8 mouse cellular contexts compared by ENCODE assay signal in the genomic region with DNA sequence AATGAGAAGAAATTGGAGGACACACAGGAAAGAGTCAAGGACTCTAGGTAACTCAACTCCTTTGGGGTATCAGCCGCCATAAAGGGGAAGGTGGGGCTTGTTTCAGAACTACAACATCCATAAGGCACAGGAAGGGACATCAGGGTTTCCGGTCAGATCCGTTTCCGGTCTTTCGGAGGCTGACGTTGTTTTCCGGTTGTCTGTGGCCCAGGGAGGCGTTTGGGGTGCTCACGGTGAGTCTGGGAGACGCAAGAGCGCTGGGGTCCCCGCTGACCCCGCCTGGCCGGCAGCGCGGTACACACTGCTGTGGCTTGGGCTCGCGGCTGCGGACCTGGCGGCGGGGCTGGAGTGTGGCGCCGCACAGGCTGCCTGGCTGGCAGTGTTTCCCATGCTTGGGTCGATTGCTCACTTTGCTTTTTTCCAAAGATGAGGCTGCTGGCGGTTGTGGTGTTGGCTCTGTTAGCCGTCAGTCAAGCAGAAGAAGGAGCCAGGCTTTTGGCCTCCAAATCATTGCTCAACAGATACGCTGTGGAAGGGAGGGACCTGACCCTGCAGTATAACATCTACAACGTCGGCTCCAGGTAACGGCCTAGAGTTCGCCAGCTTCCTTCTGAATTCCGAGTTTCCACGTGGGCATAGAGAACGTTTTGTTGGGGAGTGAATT. TPM values are rescaled to one million over a fixed set of nuclear protein-coding genes. Genes with fewer than 3 reads are reported as not detected.
DNase-seq lines count a peak whose midpoint lies in the region; ATAC-seq and TF ChIP-seq lines count a peak whose summit lies in the region.

No protein-coding gene starts in this region.

- peak overlapping the region; percentile 60; the same call in 1 of the 2 replicates for H3K27ac ChIP-seq in CH12.LX (ENCODE audit: insufficient read depth, low read depth)
- H3K27ac ChIP-seq in forebrain, embryonic 10.5 days, result peak overlapping the region; percentile 85
- H3K27ac ChIP-seq in heart, embryonic 15.5 days, result peak overlapping the region; percentile 70
- H3K27ac ChIP-seq in liver, embryonic 12.5 days, result peak overlapping the region; percentile 80
- peak overlapping the region; percentile 48; the same call in 1 of the 2 replicates for H3K27ac ChIP-seq in stomach, embryonic 14.5 days (ENCODE audit: low read length)

- peaks cover 20 to 29% of the 10 kb centered on the region in 2 experiments for H3K36me3 ChIP-seq in CH12.LX (replicated peaks in 1 of 2; ENCODE audit: control insufficient read depth in 1 of 2, insufficient read depth in 1 of 2, low read length in 1 of 2)
- H3K36me3 ChIP-seq in forebrain, embryonic 10.5 days (replicated peaks), result peaks cover 39% of the 10 kb centered on the region
- H3K36me3 ChIP-seq in heart, embryonic 15.5 days, result peaks cover 31% of the 10 kb centered on the region
- peaks cover 39% of the 10 kb centered on the region for H3K36me3 ChIP-seq in liver, embryonic 12.5 days
- H3K36me3 ChIP-seq in stomach, embryonic 14.5 days (ENCODE audit: control insufficient read depth, insufficient read depth, low read length), result peaks cover 26% of the 10 kb centered on the region

- peak; percentile 85 for DNase-seq in CH12.LX (ENCODE audit: extremely low read depth)
- DNase-seq in c-Kit-positive CD71-negative TER-119-negative erythroid progenitor cells, embryonic 14.5 days (ENCODE audit: low read depth), result peak; percentile 76
- DNase-seq in forebrain, embryonic 10.5 days (ENCODE audit: extremely low spot score, low spot score), result peak; percentile 85
- DNase-seq in kidney, postnatal 14 days, result peak; percentile 87
- DNase-seq in natural killer cell, adult 2 months (ENCODE audit: low spot score in 2 of 2), result peak; percentile 73 to 74

- peaks cover 6 to 24% of the 10 kb centered on the region in 2 experiments; a peak in 3 of 4 replicates for H3K4me1 ChIP-seq in CH12.LX (ENCODE audit: control insufficient read depth in 1 of 2, insufficient read depth in 2 of 2)
- peaks cover 21% of the 10 kb centered on the region for H3K4me1 ChIP-seq in forebrain, embryonic 10.5 days
- H3K4me1 ChIP-seq in heart, embryonic 15.5 days (replicated peaks), result peaks cover 12% of the 10 kb centered on the region
- peaks cover 22% of the 10 kb centered on the region for H3K4me1 ChIP-seq in liver, embryonic 12.5 days
- H3K4me1 ChIP-seq in stomach, embryonic 14.5 days (ENCODE audit: control insufficient read depth, insufficient read depth, low read length), result peaks cover 10% of the 10 kb centered on the region

- H3K4me2 ChIP-seq in CH12.LX (ENCODE audit: insufficient read depth, low read depth, poor library complexity, severe bottlenecking), result peak overlapping the region; percentile 96
- H3K4me2 ChIP-seq in heart, embryonic 15.5 days, result peak overlapping the region; percentile 73
- H3K4me2 ChIP-seq in liver, embryonic 12.5 days, result peak overlapping the region; percentile 81
- H3K4me2 ChIP-seq in stomach, embryonic 14.5 days (replicated peaks; ENCODE audit: low read depth, low read length), result peak overlapping the region; percentile 88

- peak overlapping the region; percentile 89 to 99 (median 99) for H3K4me3 ChIP-seq in CH12.LX (replicated peaks in 1 of 3; ENCODE audit: low read depth in 2 of 3, low read length in 2 of 3, poor library complexity in 1 of 3)
- H3K4me3 ChIP-seq in forebrain, embryonic 10.5 days, result peak overlapping the region; percentile 87
- H3K4me3 ChIP-seq in heart, embryonic 15.5 days, result peak overlapping the region; percentile 69
- peak overlapping the region; percentile 88 for H3K4me3 ChIP-seq in liver, embryonic 12.5 days
- peak overlapping the region; percentile 90 for H3K4me3 ChIP-seq in stomach, embryonic 14.5 days (ENCODE audit: low read depth, low read length)

- dilution Hi-C loops in CH12.LX (cut with MboI; ENCODE audit: extremely low pct_ligation_motif_present, extremely low pct_unique_long_range_greater_than_20kb, low sequenced_read_pairs), result no loop called here

- TF ChIP-seq RAD21 in CH12.LX (IDR thresholded peaks at IDR 0.05; ENCODE audit: low read depth, low read length), result no peak

- no peaks in the 10 kb centered on the region for H3K9me3 ChIP-seq in CH12.LX (replicated peaks; ENCODE audit: low read length)
- H3K9me3 ChIP-seq in forebrain, embryonic 10.5 days, result no peaks in the 10 kb centered on the region
- H3K9me3 ChIP-seq in heart, embryonic 15.5 days (replicated peaks), result no peaks in the 10 kb centered on the region
- H3K9me3 ChIP-seq in liver, embryonic 12.5 days (replicated peaks), result no peaks in the 10 kb centered on the region
- H3K9me3 ChIP-seq in stomach, embryonic 14.5 days (ENCODE audit: control insufficient read depth, low read depth, low read length), result no peaks in the 10 kb centered on the region

- no peak for TF ChIP-seq CTCF in CH12.LX (conservative IDR thresholded peaks at IDR 0.05 in 1 of 2, IDR thresholded peaks at IDR 0.05 in 1 of 2; ENCODE audit: low read depth in 2 of 2, low read length in 2 of 2)

- H3K9ac ChIP-seq in CH12.LX (ENCODE audit: insufficient read depth, low read depth), result peak overlapping the region; percentile 97
- H3K9ac ChIP-seq in heart, embryonic 15.5 days, result peak overlapping the region; percentile 81
- peak overlapping the region; percentile 92 for H3K9ac ChIP-seq in liver, embryonic 12.5 days
- peak overlapping the region; percentile 67 for H3K9ac ChIP-seq in stomach, embryonic 14.5 days (replicated peaks; ENCODE audit: low read depth, low read length)

- peak; percentile 68 for ATAC-seq in heart, embryonic 15.5 days (replicated peaks; ENCODE audit: insufficient number of reproducible peaks, insufficient read depth, low FRiP score, low read depth)
- ATAC-seq in liver, embryonic 12.5 days, result peak; percentile 89
- ATAC-seq in stomach, embryonic 14.5 days (ENCODE audit: insufficient number of reproducible peaks, insufficient read depth, low FRiP score, low read depth), result peak; percentile 75; the same call in 1 of the 2 replicates

- no peak for TF ChIP-seq EP300 in CH12.LX (IDR thresholded peaks at IDR 0.05; ENCODE audit: low read length)

- peak; percentile 86 for TF ChIP-seq POLR2A in CH12.LX (IDR thresholded peaks at IDR 0.05; ENCODE audit: low read depth, low read length)

- in situ Hi-C loops in CH12.LX (cut with MboI; ENCODE audit: low pct_ligation_motif_present, low pct_unique_long_range_greater_than_20kb, low sequenced_read_pairs), result no loop called here

- peaks cover 25% of the 10 kb centered on the region for H3K79me2 ChIP-seq in CH12.LX (replicated peaks; ENCODE audit: control insufficient read depth, extremely low read depth, insufficient read depth, poor library complexity, severe bottlenecking)

- H3K27me3 ChIP-seq in CH12.LX (replicated peaks), result no peaks in the 10 kb centered on the region
- H3K27me3 ChIP-seq in forebrain, embryonic 10.5 days (ENCODE audit: poor library complexity, severe bottlenecking), result no peaks in the 10 kb centered on the region
- H3K27me3 ChIP-seq in heart, embryonic 15.5 days, result no peaks in the 10 kb centered on the region
- H3K27me3 ChIP-seq in liver, embryonic 12.5 days (replicated peaks), result peaks cover 6% of the 10 kb centered on the region
- no peaks in the 10 kb centered on the region for H3K27me3 ChIP-seq in stomach, embryonic 14.5 days (ENCODE audit: control insufficient read depth, insufficient read depth, low read length)

- WGBS in forebrain, embryonic 10.5 days, result under 1% methylated on average over 34 of the region's 34 CpGs
- under 1% methylated on average over 34 of the region's 34 CpGs for WGBS in heart, embryonic 15.5 days
- under 1% methylated on average over 34 of the region's 34 CpGs for WGBS in liver, embryonic 12.5 days (ENCODE audit: insufficient replicate concordance)
- under 1% methylated on average over 34 of the region's 34 CpGs for WGBS in stomach, embryonic 14.5 days

RNA-seq across cellular contexts. Expression of a gene that starts 3.9 kb away (rescaled TPM):
- total RNA-seq in CH12.LX (2012; rRNA removed) (364 and 435 TPM in 2 replicates), CH12.LX (2014; rRNA removed) (325 and 377 TPM in 2 replicates)
- polyA plus RNA-seq in CH12.LX (2012; ENCODE audit: insufficient read length, low read depth), result 307 and 346 TPM in 2 replicates
- polyA plus RNA-seq in forebrain, embryonic 10.5 days (2016; fragmentation: Nextera tagmentation; extraction: Ambion mirVana), result 174 and 188 TPM in 2 replicates
- 164 and 178 TPM in 2 replicates for polyA plus RNA-seq in heart, embryonic 15.5 days (2015; fragmentation: Nextera tagmentation; extraction: Ambion mirVana)
- polyA plus RNA-seq in liver, embryonic 12.5 days (2016; fragmentation: Nextera tagmentation; extraction: Ambion mirVana), result 172 and 177 TPM in 2 replicates
- 295 and 301 TPM in 2 replicates for polyA plus RNA-seq in stomach, embryonic 14.5 days (2014; fragmentation: Nextera tagmentation; extraction: Ambion mirVana)

RNA-seq across cellular contexts. Expression of a gene that starts 26.0 kb away (rescaled TPM):
- total RNA-seq in CH12.LX (2012; rRNA removed), result 39.6 and 47.3 TPM in 2 replicates
- 22.4 and 22.8 TPM in 2 replicates for total RNA-seq in CH12.LX (2014; rRNA removed)
- polyA plus RNA-seq in CH12.LX (2012; ENCODE audit: insufficient read length, low read depth), result 55.7 and 62.2 TPM in 2 replicates
- polyA plus RNA-seq in forebrain, embryonic 10.5 days (2016; fragmentation: Nextera tagmentation; extraction: Ambion mirVana), result 73.4 and 77.4 TPM in 2 replicates
- polyA plus RNA-seq in heart, embryonic 15.5 days (2015; fragmentation: Nextera tagmentation; extraction: Ambion mirVana), result 30.0 and 34.9 TPM in 2 replicates
- 37.9 and 39.5 TPM in 2 replicates for polyA plus RNA-seq in liver, embryonic 12.5 days (2016; fragmentation: Nextera tagmentation; extraction: Ambion mirVana)
- polyA plus RNA-seq in stomach, embryonic 14.5 days (2014; fragmentation: Nextera tagmentation; extraction: Ambion mirVana), result 48.4 TPM in 2 replicates

RNA-seq across cellular contexts. Expression of a gene that starts 26.2 kb away (rescaled TPM):
- total RNA-seq in CH12.LX (2012; rRNA removed) (40.0 and 43.9 TPM in 2 replicates), CH12.LX (2014; rRNA removed) (15.0 and 18.5 TPM in 2 replicates)
- 31.4 and 43.1 TPM in 2 replicates for polyA plus RNA-seq in CH12.LX (2012; ENCODE audit: insufficient read length, low read depth)
- 79.3 and 92.6 TPM in 2 replicates for polyA plus RNA-seq in forebrain, embryonic 10.5 days (2016; fragmentation: Nextera tagmentation; extraction: Ambion mirVana)
- polyA plus RNA-seq in heart, embryonic 15.5 days (2015; fragmentation: Nextera tagmentation; extraction: Ambion mirVana), result 72.8 and 82.5 TPM in 2 replicates
- polyA plus RNA-seq in liver, embryonic 12.5 days (2016; fragmentation: Nextera tagmentation; extraction: Ambion mirVana), result 30.5 and 33.0 TPM in 2 replicates
- 108 and 119 TPM in 2 replicates for polyA plus RNA-seq in stomach, embryonic 14.5 days (2014; fragmentation: Nextera tagmentation; extraction: Ambion mirVana)

RNA-seq across cellular contexts. Expression of a gene that starts 26.7 kb away (rescaled TPM):
- total RNA-seq in CH12.LX (2012; rRNA removed), result 73.2 and 96.6 TPM in 2 replicates
- total RNA-seq in CH12.LX (2014; rRNA removed), result 42.3 and 44.0 TPM in 2 replicates
- 56.0 and 83.9 TPM in 2 replicates for polyA plus RNA-seq in CH12.LX (2012; ENCODE audit: insufficient read length, low read depth)
- polyA plus RNA-seq in forebrain, embryonic 10.5 days (2016; fragmentation: Nextera tagmentation; extraction: Ambion mirVana), result 172 and 174 TPM in 2 replicates
- 119 and 144 TPM in 2 replicates for polyA plus RNA-seq in heart, embryonic 15.5 days (2015; fragmentation: Nextera tagmentation; extraction: Ambion mirVana)
- 101 and 102 TPM in 2 replicates for polyA plus RNA-seq in liver, embryonic 12.5 days (2016; fragmentation: Nextera tagmentation; extraction: Ambion mirVana)
- polyA plus RNA-seq in stomach, embryonic 14.5 days (2014; fragmentation: Nextera tagmentation; extraction: Ambion mirVana), result 84.8 and 88.5 TPM in 2 replicates

RNA-seq across cellular contexts. Expression of a gene that starts 31.5 kb away (rescaled TPM):
- 4.1 and 7.1 TPM in 2 replicates for total RNA-seq in CH12.LX (2012; rRNA removed)
- 0.76 and 0.79 TPM in 2 replicates for total RNA-seq in CH12.LX (2014; rRNA removed)
- polyA plus RNA-seq in CH12.LX (2012; ENCODE audit: insufficient read length, low read depth), result 1.8 and 2.0 TPM in 2 replicates
- 2.8 and 4.0 TPM in 2 replicates for polyA plus RNA-seq in forebrain, embryonic 10.5 days (2016; fragmentation: Nextera tagmentation; extraction: Ambion mirVana)
- polyA plus RNA-seq in heart, embryonic 15.5 days (2015; fragmentation: Nextera tagmentation; extraction: Ambion mirVana), result 0.92 and 4.0 TPM in 2 replicates
- 0.70 TPM in 1 of 2 replicates, not detected in the other for polyA plus RNA-seq in liver, embryonic 12.5 days (2016; fragmentation: Nextera tagmentation; extraction: Ambion mirVana)
- 57.0 and 67.9 TPM in 2 replicates for polyA plus RNA-seq in stomach, embryonic 14.5 days (2014; fragmentation: Nextera tagmentation; extraction: Ambion mirVana)

Comparison
In these comparisons a context has a peak if more than half of its experiments do, and no peak if none do; other contexts are left out.
1. Peak in every context shown above with its lines: DNase-seq, ATAC-seq, H3K4me3 ChIP-seq and H3K27ac ChIP-seq.